Mouse (Mus musculus) lung, adult 18-20 months (tissue): ENCODE data around the gene Cdk19.

ENCODE experiments used
- DNase-seq, 2 experiments: peaks; one replicate each; pipeline ENCODE4 v3.0.0; 2022; ENCODE audit warnings: mixed read lengths in 2 of 2

Cdk19 gene

GRCm38 (mm10) chr10:40444586-40444985 is 105.2 kb downstream of the Cdk19 start:
- DNase-seq = no peak

- DNase-seq = no peak
Observed at GRCm38 (mm10) chr10:40446088-40446604, 106.8 kb downstream of the Cdk19 start.

GRCm38 (mm10) chr10:40446630-40447029 is 107.3 kb downstream of the Cdk19 start:
- DNase-seq = no peak

GRCm38 (mm10) chr10:40447295-40447694 is 107.9 kb downstream of the Cdk19 start:
- no peak for DNase-seq

GRCm38 (mm10) chr10:40447921-40448320 is 108.6 kb downstream of the Cdk19 start:
- DNase-seq = no peak

GRCm38 (mm10) chr10:40448444-40448843 is 109.1 kb downstream of the Cdk19 start:
- no peak for DNase-seq

GRCm38 (mm10) chr10:40449571-40449970 is 110.2 kb downstream of the Cdk19 start:
- DNase-seq = no peak

GRCm38 (mm10) chr10:40450171-40450570 is 110.8 kb downstream of the Cdk19 start:
- DNase-seq = no peak

- DNase-seq = no peak
Observed at GRCm38 (mm10) chr10:40457116-40457515, 117.8 kb downstream of the Cdk19 start.

GRCm38 (mm10) chr10:40459141-40459540 is 119.8 kb downstream of the Cdk19 start:
- DNase-seq = no peak

GRCm38 (mm10) chr10:40461362-40461761 is 122.0 kb downstream of the Cdk19 start:
- no peak for DNase-seq

GRCm38 (mm10) chr10:40462257-40462656 is 122.9 kb downstream of the Cdk19 start:
- DNase-seq = no peak

- DNase-seq = peak in 1 of 2 experiments; percentile 30
Observed at GRCm38 (mm10) chr10:40467174-40467911, 128.0 kb downstream of the Cdk19 start.

GRCm38 (mm10) chr10:40467912-40468254 is 128.5 kb downstream of the Cdk19 start:
- no peak for DNase-seq

GRCm38 (mm10) chr10:40469145-40469544 is 129.8 kb downstream of the Cdk19 start:
- no peak for DNase-seq

- DNase-seq = peak; percentile 33 to 53
Observed at GRCm38 (mm10) chr10:40476535-40477285, 137.3 kb downstream of the Cdk19 start.

- DNase-seq = no peak
Observed at GRCm38 (mm10) chr10:40477426-40478075, 138.2 kb downstream of the Cdk19 start.

- DNase-seq = no peak
Observed at GRCm38 (mm10) chr10:40478626-40479025, 139.3 kb downstream of the Cdk19 start.

GRCm38 (mm10) chr10:40479216-40479615 is 139.9 kb downstream of the Cdk19 start:
- no peak for DNase-seq

GRCm38 (mm10) chr10:40479621-40480193 is 140.3 kb downstream of the Cdk19 start:
- DNase-seq = no peak

GRCm38 (mm10) chr10:40481534-40481933 is 142.2 kb downstream of the Cdk19 start:
- no peak for DNase-seq

- no peak for DNase-seq
Observed at GRCm38 (mm10) chr10:40482285-40482684, 142.9 kb downstream of the Cdk19 start.
